Mouse (Mus musculus): ENCODE measurements around the gene Psd.

GRCm38 (mm10) chr19:46321101-46321943, 5.6 kb downstream of the Psd start:
- no peak for TF ChIP-seq POLR2A (IDR thresholded peaks at IDR 0.05; ENCODE audit: borderline replicate concordance, extremely low read depth, insufficient read depth, insufficient read length, poor library complexity, severe bottlenecking)
- TF ChIP-seq CTCF (IDR thresholded peaks at IDR 0.05; ENCODE audit: borderline replicate concordance, extremely low read depth, insufficient read depth, insufficient read length), result no peak
